ENCODE assay signal across 7 mouse cellular contexts in genomic region chr17:83312244-83312918, GRCm38 (mm10). TPM values are rescaled to one million over a fixed set of nuclear protein-coding genes. Genes with fewer than 3 reads are reported as not detected.
DNase-seq lines count a peak whose midpoint lies in the region; ATAC-seq and TF ChIP-seq lines count a peak whose summit lies in the region.

No protein-coding gene starts in this region.

- peak overlapping the region; percentile 49 for H3K4me2 ChIP-seq in intestine, postnatal 0 days (replicated peaks; ENCODE audit: low read depth)
- peak overlapping the region; percentile 23; the same call in 1 of the 2 replicates for H3K4me2 ChIP-seq in liver, embryonic 14.5 days (ENCODE audit: low read depth)
- peak overlapping the region; percentile 42 for H3K4me2 ChIP-seq in stomach, embryonic 15.5 days

- no peak overlapping the region for H3K4me3 ChIP-seq in intestine, postnatal 0 days (ENCODE audit: low read depth, low read length)
- no peak overlapping the region for H3K4me3 ChIP-seq in liver, embryonic 14.5 days (ENCODE audit: insufficient read depth in 1 of 2, low read depth in 2 of 2, low read length in 2 of 2)
- no peak overlapping the region for H3K4me3 ChIP-seq in stomach, embryonic 15.5 days (replicated peaks)

- no peaks in the 10 kb centered on the region for H3K36me3 ChIP-seq in intestine, postnatal 0 days (ENCODE audit: control insufficient read depth, insufficient read depth)
- no peaks in the 10 kb centered on the region for H3K36me3 ChIP-seq in liver, embryonic 14.5 days (replicated peaks; ENCODE audit: control insufficient read depth, insufficient read depth, low read depth)
- H3K36me3 ChIP-seq in stomach, embryonic 15.5 days, result no peaks in the 10 kb centered on the region

- H3K9me3 ChIP-seq in intestine, postnatal 0 days (ENCODE audit: control insufficient read depth), result no peaks in the 10 kb centered on the region
- H3K9me3 ChIP-seq in liver, embryonic 14.5 days (ENCODE audit: control insufficient read depth, low read length), result no peaks in the 10 kb centered on the region
- H3K9me3 ChIP-seq in stomach, embryonic 15.5 days, result no peaks in the 10 kb centered on the region

- H3K9ac ChIP-seq in intestine, postnatal 0 days (ENCODE audit: low read depth, low read length), result no peak overlapping the region
- H3K9ac ChIP-seq in liver, embryonic 14.5 days (replicated peaks), result no peak overlapping the region
- H3K9ac ChIP-seq in stomach, embryonic 15.5 days, result no peak overlapping the region

- in situ Hi-C loops in Patski (cut with MboI; ENCODE audit: low pct_unique_long_range_greater_than_20kb), result no loop called here

- WGBS in intestine, postnatal 0 days, result 10% methylated on average over 15 of the region's 15 CpGs
- 2% methylated on average over 15 of the region's 15 CpGs for WGBS in liver, embryonic 14.5 days (ENCODE audit: insufficient replicate concordance)
- 4% methylated on average over 15 of the region's 15 CpGs for WGBS in stomach, embryonic 15.5 days

- CTCF ChIA-PET in Patski (lab: Charles Lee), result interaction anchor here (1.0 to 1.4 kb wide), 3 partner anchors 9 to 57 kb away, joined by 3 to 4 read pairs (median 3); no protein-coding TSS in a partner anchor

- ATAC-seq in Patski, result peak; percentile 96
- ATAC-seq in granulocyte monocyte progenitor cell, adult 5-6 weeks (replicated peaks; ENCODE audit: poor library complexity, severe bottlenecking), result peak; percentile 70
- no peak for ATAC-seq in intestine, postnatal 0 days
- ATAC-seq in liver, embryonic 14.5 days (ENCODE audit: insufficient read depth), result no peak; the same call in 1 of the 2 replicates
- peak; percentile 31; the same call in 1 of the 2 replicates for ATAC-seq in stomach, embryonic 15.5 days (ENCODE audit: insufficient read depth, low FRiP score, low read depth)

- POLR2A ChIA-PET in Patski (lab: Charles Lee), result interaction anchor here (0.7 to 1.2 kb wide), 2 partner anchors 36 to 47 kb away, joined by 4 to 7 read pairs; no protein-coding TSS in a partner anchor

- H3K4me1 ChIP-seq in intestine, postnatal 0 days (replicated peaks; ENCODE audit: control insufficient read depth, insufficient read depth, low read length), result peaks cover 13% of the 10 kb centered on the region; the same call in 1 of the 2 replicates
- peaks cover 0 to 13% of the 10 kb centered on the region in 2 experiments; a peak in 2 of 4 replicates for H3K4me1 ChIP-seq in liver, embryonic 14.5 days (replicated peaks; ENCODE audit: control insufficient read depth in 2 of 2, insufficient read depth in 2 of 2, low read length in 1 of 2)
- peaks cover 14% of the 10 kb centered on the region; the same call in 1 of the 2 replicates for H3K4me1 ChIP-seq in stomach, embryonic 15.5 days

- TF ChIP-seq EP300 in liver, embryonic 14.5 days (IDR thresholded peaks at IDR 0.05; ENCODE audit: low read depth), result no peak

- TF ChIP-seq CTCF in Patski (IDR thresholded peaks at IDR 0.05), result no peak
- no peak for TF ChIP-seq CTCF in intestine, postnatal 0 days (IDR thresholded peaks at IDR 0.05; ENCODE audit: low read depth)
- no peak for TF ChIP-seq CTCF in liver, embryonic 14.5 days (IDR thresholded peaks at IDR 0.05; ENCODE audit: low read depth)

- H3K27ac ChIP-seq in intestine, postnatal 0 days (ENCODE audit: low read depth, low read length), result no peak overlapping the region; the same call in 1 of the 2 replicates
- H3K27ac ChIP-seq in liver, embryonic 14.5 days, result no peak overlapping the region
- H3K27ac ChIP-seq in stomach, embryonic 15.5 days, result peak overlapping the region; percentile 87

- H3K27me3 ChIP-seq in Patski, result no peaks in the 10 kb centered on the region
- H3K27me3 ChIP-seq in intestine, postnatal 0 days (replicated peaks; ENCODE audit: control insufficient read depth, insufficient read depth, low read length), result no peaks in the 10 kb centered on the region
- H3K27me3 ChIP-seq in liver, embryonic 14.5 days (ENCODE audit: control insufficient read depth, insufficient read depth, low read length), result no peaks in the 10 kb centered on the region
- H3K27me3 ChIP-seq in stomach, embryonic 15.5 days (replicated peaks), result no peaks in the 10 kb centered on the region

- peak; percentile 76 for DNase-seq in Patski (ENCODE audit: low read depth, low spot score)
- peak; percentile 68 for DNase-seq in embryo, embryonic 10 days (ENCODE audit: low spot score)
- no peak for DNase-seq in liver, embryonic 14.5 days (ENCODE audit: low read depth in 3 of 3, low spot score in 3 of 3)
- DNase-seq in naive thymus-derived CD4-positive, alpha-beta T cell, adult 2 months (ENCODE audit: low read depth), result peak; percentile 62

RNA-seq across cellular contexts. Expression of gene Eml4, which starts 38.4 kb away (rescaled TPM):
- polyA plus RNA-seq in Patski (2021), result 24.9 TPM
- 33.7 and 42.4 TPM in 2 replicates for total RNA-seq in granulocyte monocyte progenitor cell, adult 5-6 weeks (2014; fragmentation: Nextera tagmentation)
- 82.3 and 87.2 TPM in 2 replicates for total RNA-seq in granulocyte monocyte progenitor cell, adult 5-6 weeks (2017)
- polyA plus RNA-seq in intestine, postnatal 0 days (2015; fragmentation: Nextera tagmentation; extraction: Ambion mirVana), result 13.2 and 15.0 TPM in 2 replicates
- 4.0 and 5.0 TPM in 2 replicates for polyA plus RNA-seq in liver, embryonic 14.5 days (2012; rRNA removed)
- polyA plus RNA-seq in liver, embryonic 14.5 days (2014; fragmentation: Nextera tagmentation; extraction: Ambion mirVana), result 4.8 and 4.9 TPM in 2 replicates
- 30.5 and 31.1 TPM in 2 replicates for polyA plus RNA-seq in stomach, embryonic 15.5 days (2015; fragmentation: Nextera tagmentation; extraction: Ambion mirVana)

Comparison
In these comparisons a context has a peak if more than half of its experiments do, and no peak if none do; other contexts are left out.
1. ATAC-seq: peak in Patski (single experiment), granulocyte monocyte progenitor cell, adult 5-6 weeks (single experiment) and stomach, embryonic 15.5 days (single experiment); none in intestine, postnatal 0 days (single experiment) and liver, embryonic 14.5 days (single experiment).
2. DNase-seq: peak in Patski (single experiment), embryo, embryonic 10 days (single experiment) and naive thymus-derived CD4-positive, alpha-beta T cell, adult 2 months (single experiment); none in liver, embryonic 14.5 days (0 of 3).
3. Peak in every context shown above with its lines, with median percentiles within 50 percentile points of each other: H3K4me2 ChIP-seq.